Mouse (Mus musculus) embryo, embryonic 10 days (tissue): Measurements from ENCODE around the gene Gpr35.

Experiments used
- DNase-seq: peaks from one replicate; pipeline ENCODE4 v3.0.0-alpha.2; 2015; ENCODE audit warnings: low spot score

Gene Gpr35

DNA sequence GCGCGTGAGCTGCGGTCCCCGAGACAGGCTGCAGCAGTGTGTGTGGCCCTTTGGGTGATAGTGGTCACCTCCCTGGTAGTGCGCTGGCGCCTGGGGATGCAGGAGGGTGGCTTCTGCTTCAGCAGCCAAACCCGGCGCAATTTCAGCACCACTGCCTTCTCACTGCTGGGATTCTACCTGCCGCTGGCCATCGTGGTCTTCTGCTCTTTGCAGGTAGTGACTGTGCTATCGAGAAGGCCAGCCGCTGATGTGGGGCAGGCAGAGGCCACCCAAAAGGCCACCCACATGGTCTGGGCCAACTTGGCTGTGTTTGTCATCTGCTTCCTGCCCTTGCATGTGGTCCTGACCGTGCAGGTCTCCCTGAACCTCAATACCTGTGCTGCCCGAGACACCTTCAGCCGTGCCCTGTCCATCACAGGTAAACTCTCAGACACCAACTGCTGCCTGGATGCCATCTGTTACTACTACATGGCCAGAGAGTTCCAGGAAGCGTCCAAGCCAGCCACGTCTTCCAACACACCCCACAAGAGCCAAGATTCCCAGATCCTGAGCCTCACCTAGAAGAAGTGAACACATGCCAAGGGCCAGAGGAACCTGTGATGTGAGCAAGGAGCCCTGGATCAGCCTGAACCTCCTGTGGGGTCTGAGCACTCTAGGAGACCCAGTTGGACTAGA is 32.4 kb downstream of the Gpr35 start:
- DNase-seq: no peak

DNA sequence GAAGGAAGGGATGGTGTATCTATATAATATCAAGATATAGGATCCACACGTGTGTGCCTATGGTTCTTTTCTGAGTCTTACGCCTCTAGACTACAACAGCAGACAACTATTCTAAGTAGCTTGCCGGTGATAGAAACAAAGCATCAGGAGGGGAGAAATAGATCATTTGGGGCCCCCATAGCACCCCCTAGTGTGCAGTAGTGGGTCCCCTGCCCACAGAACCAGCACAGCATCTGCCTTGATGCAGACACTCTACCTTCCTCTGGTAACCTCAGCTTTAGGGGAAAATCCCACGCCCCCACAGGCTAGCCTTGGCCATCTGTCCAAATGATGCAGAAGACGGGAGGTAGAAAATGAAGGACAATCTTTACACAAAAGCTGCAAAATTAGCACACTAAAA is 34.3 kb downstream of the Gpr35 start:
- DNase-seq: no peak

DNA sequence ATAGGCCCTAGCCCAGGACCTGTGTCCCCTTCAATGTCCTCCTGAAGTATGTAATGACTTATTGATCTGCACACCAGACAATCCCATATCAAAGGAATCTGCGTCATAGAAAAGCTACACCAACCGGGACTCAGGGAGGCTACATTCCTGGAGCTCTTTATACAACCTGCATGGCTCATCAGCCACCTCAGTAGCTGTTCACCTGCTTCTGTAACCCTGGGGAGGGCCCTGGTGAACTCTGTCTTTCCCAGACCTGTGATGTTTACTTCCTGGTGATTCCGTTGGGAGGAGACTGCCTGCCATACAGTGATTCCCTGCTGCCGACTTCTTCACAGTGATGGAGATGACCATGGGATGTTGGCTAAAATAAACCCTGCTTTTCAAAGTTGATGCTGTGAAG is 38.2 kb downstream of the Gpr35 start:
- DNase-seq: no peak

- DNase-seq: no peak
Observed at GRCm38 (mm10) chr1:92989891-92990290, 39.2 kb downstream of the Gpr35 start.

- no peak for DNase-seq
Observed at GRCm38 (mm10) chr1:92992214-92992855, 41.7 kb downstream of the Gpr35 start.

DNA sequence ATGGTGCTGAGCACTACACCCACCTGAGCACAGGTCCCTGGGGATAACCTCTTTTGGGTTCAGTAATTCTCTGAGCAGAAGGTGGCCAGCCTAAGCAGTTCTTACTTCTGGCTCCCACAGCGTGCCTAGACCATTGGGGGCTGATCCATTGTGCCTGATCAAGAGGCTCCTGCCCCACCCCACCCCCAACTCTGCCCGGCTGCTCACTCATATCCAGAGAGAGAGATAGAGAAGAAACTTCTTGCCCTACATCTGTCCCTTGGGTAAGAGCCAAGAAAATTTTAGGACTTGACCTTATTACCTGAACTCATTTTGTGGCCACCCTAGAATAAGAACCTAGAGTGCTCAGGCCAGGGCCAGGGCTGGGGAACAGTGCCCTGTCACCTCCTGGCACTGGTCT is 42.2 kb downstream of the Gpr35 start:
- no peak for DNase-seq

DNA sequence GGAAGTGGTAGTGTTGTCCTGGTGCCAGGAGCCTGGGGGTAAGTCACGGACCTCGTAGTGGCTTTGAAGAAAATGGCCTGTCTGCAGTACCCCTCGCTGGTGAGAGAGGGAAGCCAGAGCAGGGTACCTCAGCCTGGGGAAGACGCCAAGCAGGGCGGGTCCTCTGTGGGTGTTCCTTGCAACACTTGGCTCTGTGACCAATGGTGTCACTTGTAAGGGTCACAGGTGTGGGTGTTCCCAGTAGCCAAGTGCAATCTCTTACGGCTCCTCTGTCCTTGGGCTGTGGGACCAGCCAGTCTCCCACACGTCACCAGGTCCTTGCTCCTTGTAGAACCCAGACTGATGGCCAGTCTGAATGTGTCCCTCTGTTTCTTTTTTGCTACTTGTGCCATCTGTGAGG is 55.4 kb downstream of the Gpr35 start, which contains the start of gene Aqp12:
Gene Aqp12 (plus strand): TSS at position 274 of the 400 bp plus-strand sequence.
- DNase-seq: no peak

DNA sequence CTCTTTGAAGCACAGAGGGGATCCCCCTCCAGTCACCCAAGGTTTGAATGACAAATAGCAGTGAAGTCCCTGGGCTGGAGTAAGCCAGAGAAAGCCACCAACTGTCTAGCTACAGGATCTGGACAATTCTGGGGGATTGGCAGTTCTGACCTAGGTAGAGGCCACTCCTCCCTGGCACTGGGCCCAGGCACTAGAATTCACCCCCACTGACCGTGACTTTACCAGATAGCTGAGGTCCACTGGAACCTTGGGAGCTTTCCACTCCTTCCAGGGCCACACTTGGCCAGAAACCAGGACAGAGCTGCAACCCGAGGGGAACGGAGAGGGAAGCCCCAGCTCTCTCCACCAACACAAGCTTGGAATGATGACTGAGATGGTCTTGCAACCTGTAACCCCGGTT is 58.5 kb downstream of the Gpr35 start:
- DNase-seq: no peak

GRCm38 (mm10) chr1:93010731-93011130 is 60.1 kb downstream of the Gpr35 start:
- DNase-seq: peak; percentile 16

DNA sequence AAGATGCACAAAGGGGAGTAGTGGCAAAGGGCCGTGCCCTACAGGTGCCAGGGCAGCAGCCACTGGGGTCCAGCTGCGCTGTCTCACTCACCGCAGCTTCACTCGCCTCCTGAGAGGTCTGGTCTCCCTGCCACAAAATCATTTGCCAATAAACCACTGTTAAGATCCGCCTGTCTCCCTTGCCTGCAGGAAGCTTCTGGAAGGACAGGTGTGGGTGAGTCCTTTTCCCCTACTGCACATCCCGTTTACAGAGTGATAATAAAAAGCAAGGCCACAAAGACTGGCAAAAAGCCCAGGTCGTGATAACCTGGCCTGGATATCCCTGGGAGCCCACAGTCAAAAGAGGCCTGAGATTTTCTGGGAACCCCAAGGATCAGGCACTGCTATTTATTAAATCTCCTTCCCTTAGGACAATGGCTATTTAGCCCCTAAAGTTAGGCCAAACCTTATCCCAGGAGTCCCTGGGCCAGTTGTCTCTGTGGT is 61.5 kb downstream of the Gpr35 start:
- DNase-seq: no peak

GRCm38 (mm10) chr1:93013367-93013766 is 62.7 kb downstream of the Gpr35 start:
- DNase-seq: no peak

DNA sequence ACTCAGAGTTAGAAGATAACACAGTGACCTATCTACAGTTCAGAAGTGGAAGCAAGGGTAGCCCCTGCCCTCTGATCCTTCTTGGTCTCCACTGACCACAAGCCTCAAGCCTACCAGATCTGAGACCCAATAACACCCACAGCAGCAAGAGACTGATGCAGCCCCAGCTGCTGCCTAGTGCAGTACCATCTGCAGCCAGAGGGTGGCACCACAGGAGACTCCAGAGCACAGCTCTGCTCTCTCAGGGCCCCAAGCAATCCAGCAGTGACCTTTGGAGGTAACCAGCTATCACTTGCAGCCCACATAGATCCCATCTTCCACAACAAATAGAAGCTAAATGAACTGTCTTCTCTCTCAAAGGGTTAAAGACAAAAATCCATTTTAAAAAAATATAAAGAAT is 63.8 kb downstream of the Gpr35 start:
- peak; percentile 78 for DNase-seq

GRCm38 (mm10) chr1:93015136-93015535 is 64.5 kb downstream of the Gpr35 start:
- no peak for DNase-seq

GRCm38 (mm10) chr1:93018716-93019115 is 68.1 kb downstream of the Gpr35 start:
- DNase-seq: no peak

GRCm38 (mm10) chr1:93020602-93021001 is 69.9 kb downstream of the Gpr35 start:
- DNase-seq: no peak

GRCm38 (mm10) chr1:93026600-93026999 is 75.9 kb downstream of the Gpr35 start:
- no peak for DNase-seq

- DNase-seq: no peak
Observed at GRCm38 (mm10) chr1:93029387-93029786, 78.7 kb downstream of the Gpr35 start.

DNA sequence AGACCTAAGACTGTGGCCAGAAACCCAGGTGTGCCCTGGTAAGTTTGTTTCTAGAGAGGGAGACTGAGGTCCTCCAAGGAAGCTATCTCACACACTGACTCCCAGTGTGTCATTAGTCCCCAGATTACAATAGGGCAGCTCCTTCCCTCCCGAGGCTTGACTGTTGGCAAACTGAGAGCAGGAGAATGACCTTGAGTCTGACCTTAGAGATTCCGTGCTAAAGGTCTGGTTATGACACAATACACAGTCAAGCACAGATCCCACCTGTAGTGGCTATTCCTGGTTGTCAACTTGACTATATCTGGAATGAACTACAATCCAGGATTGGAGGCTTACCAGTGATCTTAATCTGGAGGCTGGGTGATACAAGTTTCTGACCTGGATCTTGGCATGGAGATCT is 79.4 kb downstream of the Gpr35 start:
- DNase-seq: no peak

GRCm38 (mm10) chr1:93031199-93031598 is 80.5 kb downstream of the Gpr35 start:
- DNase-seq: no peak

- peak; percentile 24 for DNase-seq
Observed at GRCm38 (mm10) chr1:93033989-93034388, 83.3 kb downstream of the Gpr35 start.

GRCm38 (mm10) chr1:93035981-93036380 is 85.3 kb downstream of the Gpr35 start:
- no peak for DNase-seq
